Mouse (Mus musculus): ENCODE data around the gene Aimp2.

The Aimp2 gene

DNA sequence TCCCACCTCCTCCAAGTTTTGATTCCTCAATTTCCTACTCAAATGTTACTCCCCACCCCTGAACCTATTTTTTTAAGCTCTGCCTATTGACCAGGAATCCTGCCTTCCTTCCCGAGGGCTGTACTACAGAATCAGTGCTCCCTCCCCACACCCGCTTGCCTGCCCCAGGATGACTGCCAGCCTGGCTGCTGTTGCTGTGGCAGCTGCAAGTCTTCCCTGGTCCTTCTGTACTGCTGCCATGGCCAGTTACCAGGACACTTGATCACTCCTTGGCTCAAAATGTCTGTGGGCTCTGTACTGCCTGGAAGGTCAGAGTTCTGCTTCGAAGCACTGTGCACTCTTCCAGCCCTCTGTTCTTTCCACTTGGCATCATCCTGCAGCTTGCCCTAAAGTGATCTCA lies 7.5 kb downstream of the Aimp2 start:
- in situ Hi-C loops (cut with MboI, MseI), result no loop called here

GRCm38 (mm10) chr5:143897635-143898330 lies 11.9 kb downstream of the Aimp2 start, which contains the start of gene Ankrd61:
Ankrd61 (minus strand) TSS chr5:143897685.
- in situ Hi-C loops (cut with MboI, MseI), result no loop called here

- in situ Hi-C loops (cut with MboI, MseI), result no loop called here
Measured at GRCm38 (mm10) chr5:143893396-143893795, 16.3 kb downstream of the Aimp2 start.

DNA sequence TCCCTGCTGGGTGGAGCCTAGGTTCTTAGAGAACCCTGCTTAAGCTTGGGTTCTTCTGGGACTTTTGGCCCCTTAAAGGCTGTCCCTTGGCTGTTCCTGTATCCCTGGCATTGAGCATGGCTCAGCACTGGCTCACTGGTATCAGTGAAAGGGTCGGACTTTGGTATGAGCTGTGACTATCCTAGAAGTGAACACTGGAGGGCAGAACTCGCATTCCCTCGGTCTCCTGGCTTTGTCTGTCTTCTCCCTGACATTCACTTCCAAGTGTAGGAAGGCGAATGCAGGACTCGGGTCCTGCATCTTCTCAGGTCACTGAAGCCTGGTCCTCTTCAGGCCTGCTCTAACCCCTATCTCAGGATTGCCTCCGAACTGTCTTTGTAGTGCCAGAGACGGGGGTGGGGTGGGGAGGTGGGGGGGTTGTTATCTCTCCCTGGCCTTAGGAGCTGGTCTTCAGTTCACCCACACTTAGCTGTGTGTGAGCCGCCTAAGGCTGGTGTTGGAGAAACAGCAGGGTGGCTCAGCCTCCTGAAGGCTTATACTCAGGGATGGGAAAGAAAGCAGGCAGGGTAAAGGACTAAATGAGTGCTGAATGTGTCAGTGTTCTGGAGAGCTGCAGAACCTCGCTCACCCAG lies 17.3 kb downstream of the Aimp2 start:
- in situ Hi-C loops (cut with MboI, MseI), result no loop called here

DNA sequence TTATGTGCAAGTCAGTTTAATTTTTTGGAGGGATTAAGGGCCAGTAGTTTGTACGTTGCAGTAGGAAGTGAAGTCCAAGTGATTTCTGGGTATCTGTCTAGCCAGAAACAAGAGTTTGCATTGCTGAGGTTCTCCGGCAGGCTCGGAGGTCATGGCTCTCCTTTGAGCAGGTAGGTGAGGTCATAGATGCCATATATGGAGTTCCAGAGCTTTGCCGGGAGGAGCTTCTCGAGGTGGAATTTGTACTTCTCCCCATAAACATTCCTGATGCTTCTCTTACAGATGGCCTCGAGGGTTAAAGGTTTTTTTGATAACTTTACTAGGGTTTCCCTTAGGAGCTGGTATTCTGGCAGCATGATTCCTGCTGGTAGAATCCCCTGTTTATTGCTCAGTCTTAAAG lies 18.9 kb downstream of the Aimp2 start:
- in situ Hi-C loops (cut with MboI, MseI), result no loop called here

DNA sequence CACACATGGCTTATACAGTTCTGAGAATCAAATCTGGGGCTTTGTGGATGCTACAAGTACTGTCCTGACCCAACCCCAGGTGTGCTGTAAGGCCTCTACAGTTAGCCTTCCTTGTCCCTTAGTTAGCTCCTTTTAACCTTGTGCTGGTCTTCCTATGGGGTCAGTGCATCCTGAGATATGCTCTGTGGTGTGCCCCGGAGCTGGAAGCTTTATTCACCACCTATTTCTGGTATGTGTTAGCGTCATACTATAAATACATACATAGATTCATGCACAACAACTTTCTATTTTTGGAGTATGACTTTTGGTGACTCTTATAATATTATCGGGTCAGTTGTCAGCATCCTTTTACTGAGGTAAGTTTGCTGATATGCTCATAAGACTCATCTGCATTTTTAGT lies 24.4 kb downstream of the Aimp2 start:
- in situ Hi-C loops (cut with MboI, MseI), result no loop called here

DNA sequence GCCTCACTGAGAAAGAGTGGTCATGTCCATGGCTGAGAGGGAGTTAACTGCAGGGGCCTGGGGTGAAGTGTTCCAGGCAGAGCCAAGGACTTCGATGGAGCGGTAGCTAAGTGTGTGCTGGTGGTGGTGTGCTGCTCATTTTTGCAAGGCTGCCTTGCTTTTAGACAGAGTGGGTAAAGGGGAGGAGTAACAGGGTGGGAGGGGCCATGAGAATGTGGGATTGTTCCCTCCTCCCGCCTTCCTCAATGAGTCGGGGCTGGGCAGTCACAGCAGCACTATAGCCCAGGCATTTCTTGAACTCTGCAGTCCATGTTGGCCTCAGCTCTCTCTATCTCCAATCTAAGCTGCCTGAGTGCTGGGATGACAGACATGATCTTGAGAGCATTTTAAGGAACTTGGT lies 35.1 kb downstream of the Aimp2 start:
- in situ Hi-C loops (cut with MboI, MseI), result loop anchor here (5.0 to 10.0 kb wide), 2 partner anchors 137 to 230 kb away; no protein-coding TSS in a partner anchor

DNA sequence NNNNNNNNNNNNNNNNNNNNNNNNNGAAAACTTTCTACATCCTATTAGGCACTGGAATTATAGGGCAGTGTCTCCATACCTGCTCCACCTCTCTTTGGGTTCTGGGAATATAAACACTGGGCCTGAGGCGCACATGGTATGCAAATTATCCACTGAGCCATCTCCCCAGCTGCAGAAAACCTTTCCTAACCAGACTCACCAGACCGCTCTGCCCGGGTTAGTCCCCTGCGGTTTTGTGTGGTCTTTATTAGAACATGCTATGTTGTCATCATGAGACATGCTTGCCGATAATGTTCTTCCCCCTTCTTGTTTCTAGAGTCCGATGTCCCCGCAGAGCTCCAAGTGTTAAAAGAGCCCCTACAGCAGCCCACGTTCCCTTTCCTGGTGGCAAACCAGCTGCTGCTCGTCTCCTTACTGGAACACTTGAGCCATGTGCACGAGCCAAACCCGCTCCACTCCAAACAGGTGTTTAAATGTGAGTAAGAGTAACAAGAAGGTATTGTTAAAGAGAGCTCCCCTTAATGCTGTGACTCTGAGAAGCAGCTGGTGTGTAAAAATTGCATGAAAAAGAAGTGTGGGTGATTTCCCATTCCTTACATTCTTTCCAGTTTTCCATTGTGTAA lies 38.0 kb downstream of the Aimp2 start:
- in situ Hi-C loops (cut with MboI, MseI), result loop anchor here (5.0 to 10.0 kb wide), 2 partner anchors 134 to 227 kb away; no protein-coding TSS in a partner anchor
